Mouse (Mus musculus) myocyte (in vitro differentiated cells): Measurements from ENCODE around the gene Ntsr1.

Experiments used
- CEBPB ChIP-seq: IDR thresholded peaks from 2 replicates; pipeline ENCODE4 v1.6.1; 2011; ENCODE audit warnings: mild to moderate bottlenecking, moderate library complexity; ENCODE audit not compliant: poor library complexity, insufficient read depth, severe bottlenecking
- MAX ChIP-seq: IDR thresholded peaks from one replicate; pipeline ENCODE4 v1.6.1; 2011; ENCODE audit warnings: low read depth, mild to moderate bottlenecking, control low read depth
- MYOD1 ChIP-seq, 3 experiments: IDR thresholded peaks; one replicate each; pipeline ENCODE4 v1.6.1; 2011; ENCODE audit warnings: control low read depth in 2 of 3, low read depth in 2 of 3, mild to moderate bottlenecking in 2 of 3, moderate library complexity in 1 of 3; ENCODE audit not compliant: insufficient read length in 2 of 3, control insufficient read depth in 1 of 3
- POLR2A ChIP-seq: IDR thresholded peaks from one replicate; pipeline ENCODE4 v1.6.1; 2011; ENCODE audit warnings: low read depth, mild to moderate bottlenecking, control low read depth, moderate library complexity; ENCODE audit not compliant: insufficient read length
- SRF ChIP-seq: IDR thresholded peaks from one replicate; pipeline ENCODE4 v1.6.1; 2011; ENCODE audit warnings: low read depth; ENCODE audit not compliant: control insufficient read depth, insufficient read length
- TCF12 ChIP-seq: IDR thresholded peaks from one replicate; pipeline ENCODE4 v1.6.1; 2011; ENCODE audit warnings: mild to moderate bottlenecking, control low read depth; ENCODE audit not compliant: poor library complexity, insufficient read depth, severe bottlenecking
- TCF3 ChIP-seq: IDR thresholded peaks from one replicate; pipeline ENCODE4 v1.6.1; 2011; ENCODE audit warnings: low read depth, control low read depth; ENCODE audit not compliant: insufficient read length
- USF1 ChIP-seq: IDR thresholded peaks from one replicate; pipeline ENCODE4 v1.6.1; 2011; ENCODE audit warnings: low read depth, mild to moderate bottlenecking, control low read depth, moderate library complexity

DNA sequence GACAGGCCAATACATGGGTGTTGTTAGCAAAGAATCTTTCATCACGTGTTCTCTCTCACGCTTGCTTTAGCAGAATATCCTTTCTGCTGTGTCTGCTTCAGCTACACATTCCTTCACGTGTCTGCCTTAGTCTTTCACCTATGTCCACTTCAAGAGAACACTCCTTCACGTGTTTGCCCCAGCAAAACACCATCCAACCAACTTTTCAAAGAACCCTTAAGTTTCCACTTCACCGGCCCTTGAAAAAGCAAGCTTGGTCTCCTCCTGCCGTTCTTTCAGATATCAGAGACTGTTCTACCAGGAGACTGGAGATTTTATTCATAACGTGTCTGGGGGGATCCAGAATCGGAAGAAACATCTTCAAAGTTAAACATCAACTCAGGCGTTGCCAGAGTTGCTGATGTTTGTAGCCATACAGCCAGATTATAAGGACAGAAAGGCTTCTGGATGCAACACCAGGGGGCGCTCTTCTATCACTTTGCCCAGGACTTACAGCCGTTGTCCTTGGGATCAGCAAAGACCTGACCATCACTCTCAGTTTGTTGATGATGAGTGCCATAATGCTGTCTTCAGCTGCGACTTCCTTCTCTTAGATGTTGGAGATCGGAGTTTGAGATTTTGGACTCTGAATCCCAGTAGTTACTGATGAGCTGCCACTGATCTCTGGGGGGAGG lies 66.6 kb downstream of the Ntsr1 start:
- TF ChIP-seq POLR2A: no peak
- no peak for TF ChIP-seq SRF
- TF ChIP-seq MAX: no peak
- TF ChIP-seq TCF3: no peak
- no peak for TF ChIP-seq USF1
- TF ChIP-seq MYOD1 (IDR thresholded peaks at IDR 0.05; ENCODE audit: control insufficient read depth in 1 of 3, insufficient read length in 2 of 3, low read depth in 2 of 3): no peak
- TF ChIP-seq CEBPB: no peak
- no peak for TF ChIP-seq TCF12
